Mouse (Mus musculus): Measurements from ENCODE around the gene Marcksl1.

GRCm38 (mm10) chr4:129516925-129517324 is 3.5 kb downstream of the Marcksl1 start:
- TF ChIP-seq EP300 (IDR thresholded peaks at IDR 0.05; ENCODE audit: low read depth) (no peak), CTCF (IDR thresholded peaks at IDR 0.05; ENCODE audit: low read depth) (no peak)

Measured in heart, postnatal 0 days (tissue).